Mouse (Mus musculus) heart, postnatal 0 days (tissue): ENCODE results near the gene Pdap1. TPM values are rescaled to one million over a fixed set of nuclear protein-coding genes. Genes with fewer than 3 reads are reported as not detected.
"Not testable (repeated sequence)": the region's sequence is repeated elsewhere in the genome, so short reads cannot be mapped to it uniquely, and the experiment has no call there.

Experiments used
- ATAC-seq: fragments of 200-750 bp; cut with Nextera tagmentation; 2 replicates; pipeline ENCODE4 v1.8.0; 2017; ENCODE audit warnings: low read depth, moderate number of reproducible peaks, moderate library complexity; ENCODE audit not compliant: insufficient read depth
- DNase-seq: peaks from one replicate; pipeline ENCODE4 v3.0.0-alpha.2; 2016; ENCODE audit warnings: low spot score
- H3K27ac ChIP-seq: fragments of 300-500 bp; sonication (generic); 2 replicates; pipeline ENCODE4 v1.5.1; 2014; ENCODE audit warnings: low read depth, mild to moderate bottlenecking
- H3K27me3 ChIP-seq: fragments of 300-500 bp; sonication (generic); 2 replicates; pipeline ENCODE4 v1.6.1; 2014; ENCODE audit warnings: low read length, mixed read lengths; ENCODE audit not compliant: control insufficient read depth, insufficient read depth
- H3K36me3 ChIP-seq: fragments of 300-500 bp; sonication (generic); replicated peaks from 2 replicates; pipeline ENCODE4 v1.6.1; 2014; ENCODE audit warnings: low read length, mixed read lengths; ENCODE audit not compliant: control insufficient read depth, insufficient read depth
- H3K4me1 ChIP-seq: fragments of 300-500 bp; sonication (generic); 2 replicates; pipeline ENCODE4 v1.6.1; 2014; ENCODE audit warnings: antibody characterized with exemption; ENCODE audit not compliant: control insufficient read depth, insufficient read depth
- H3K4me2 ChIP-seq: fragments of 300-500 bp; sonication (generic); 2 replicates; pipeline ENCODE4 v1.6.1; 2014; ENCODE audit warnings: low read depth, mild to moderate bottlenecking, low read length, moderate library complexity
- H3K4me3 ChIP-seq: fragments of 300-500 bp; sonication (generic); 2 replicates; pipeline ENCODE4 v1.5.1; 2014; ENCODE audit warnings: low read depth, low read length
- H3K9ac ChIP-seq: fragments of 300-500 bp; sonication (generic); replicated peaks from 2 replicates; pipeline ENCODE4 v1.6.1; 2014; ENCODE audit warnings: low read depth, low read length, mixed read lengths
- H3K9me3 ChIP-seq: fragments of 300-500 bp; sonication (generic); replicated peaks from 2 replicates; pipeline ENCODE4 v1.6.1; 2016; ENCODE audit warnings: low read length; ENCODE audit not compliant: control insufficient read depth
- CTCF ChIP-seq: IDR thresholded peaks from 2 replicates; pipeline ENCODE4 v1.5.1; 2016; ENCODE audit warnings: antibody characterized with exemption, control low read depth, low read depth
- EP300 ChIP-seq: IDR thresholded peaks from 2 replicates; pipeline ENCODE4 v1.6.1; 2016; ENCODE audit warnings: antibody characterized with exemption, low read depth
- WGBS: fragments of 180-500 bp; shearing (Covaris S2); extraction: QIAGEN DNeasy Blood & Tissue Kit; methylation state at CpG from one replicate; pipeline ENCODE4 v1.1.7; 2014; 5-methylcytosine and 5-hydroxymethylcytosine counted together
- polyA plus RNA-seq: library from polyadenylated mRNA; unstranded; fragments of >200 nt; fragmentation: Nextera tagmentation; extraction: Ambion mirVana; gene quantifications from 2 replicates; pipeline ENCODE4 v1.2.1, GENCODE M21; 2015
- total RNA-seq: library from RNA; depleted of rRNA; stranded (reverse); fragments of >200 nt; gene quantifications from 2 replicates; pipeline ENCODE4 v1.2.3, GENCODE M21; 2014; ENCODE audit warnings: low replicate concordance; rRNA removed

The Pdap1 gene
- total and polyA plus RNA-seq, 2 experiments from 2014 or later, result 15.9 to 58.0 TPM

DNA sequence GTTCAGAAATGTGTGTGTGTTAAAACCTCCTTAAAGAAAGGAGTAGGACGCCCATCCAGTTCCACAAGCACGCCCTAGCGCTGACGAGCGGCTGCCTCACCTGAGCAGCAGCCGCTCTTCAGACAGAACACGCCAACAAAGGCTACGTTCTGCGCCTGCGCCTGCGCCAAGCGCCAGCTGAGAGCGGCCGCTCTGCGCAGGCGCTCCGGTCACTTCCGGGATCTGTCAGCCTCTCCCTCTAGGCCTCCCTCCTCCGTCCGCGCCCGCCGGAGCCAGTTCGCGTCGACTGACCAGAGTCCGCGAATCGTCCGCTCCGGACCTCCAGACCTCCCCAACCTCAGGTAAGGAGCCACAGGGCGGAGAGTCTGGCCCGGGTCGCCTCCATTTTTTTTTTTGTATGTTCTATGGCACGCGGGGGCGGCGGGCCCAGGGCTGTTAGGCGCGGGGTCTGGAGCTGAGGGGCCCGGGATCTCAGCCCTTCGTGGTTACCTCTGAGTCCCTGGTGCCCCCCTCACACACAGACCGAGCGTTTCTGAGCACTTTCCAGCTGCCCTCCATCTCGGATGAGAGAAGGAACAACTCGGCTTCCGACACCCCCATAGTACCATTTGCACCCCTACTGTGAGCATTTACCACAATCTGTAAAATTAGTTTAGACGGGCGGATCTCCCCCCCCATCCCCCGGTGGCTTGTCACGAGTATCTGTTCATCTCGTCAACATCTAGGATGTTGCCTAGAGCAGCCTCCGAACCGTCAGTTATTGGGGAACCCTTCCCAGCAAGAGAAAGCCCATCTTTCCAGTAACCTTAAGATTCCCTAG is 56.2 kb downstream of the Pdap1 start, which contains the start of the genes Arpc1a and Kpna7:
Gene Arpc1a, plus strand, starts transcription at position 199 of the 820 bp plus-strand sequence.
Gene Kpna7, minus strand, starts transcription at position 399 of the 820 bp plus-strand sequence.
- peak within 1 kb of the TSS; percentile 98 for H3K4me2 ChIP-seq
- no peaks in the 10 kb centered on the region for H3K27me3 ChIP-seq
- H3K36me3 ChIP-seq, result 0 out of 2 replicates have a peak, but pooled peaks cover 2% of the 10 kb centered on the region
- no peak for TF ChIP-seq EP300
- no peak for TF ChIP-seq CTCF
- peak within 1 kb of the TSS; percentile 88 for H3K9ac ChIP-seq
- H3K27ac ChIP-seq, result peak within 1 kb of the TSS; percentile 77
- peak; percentile 97 for ATAC-seq
- peaks cover 9% of the 10 kb centered on the region for H3K4me1 ChIP-seq
- peak; percentile 92 for DNase-seq
- H3K9me3 ChIP-seq, result no peaks in the 10 kb centered on the region
- H3K4me3 ChIP-seq, result peak within 1 kb of the TSS; percentile 91
- WGBS, result under 1% methylated on average over 52 of the region's 54 CpGs

DNA sequence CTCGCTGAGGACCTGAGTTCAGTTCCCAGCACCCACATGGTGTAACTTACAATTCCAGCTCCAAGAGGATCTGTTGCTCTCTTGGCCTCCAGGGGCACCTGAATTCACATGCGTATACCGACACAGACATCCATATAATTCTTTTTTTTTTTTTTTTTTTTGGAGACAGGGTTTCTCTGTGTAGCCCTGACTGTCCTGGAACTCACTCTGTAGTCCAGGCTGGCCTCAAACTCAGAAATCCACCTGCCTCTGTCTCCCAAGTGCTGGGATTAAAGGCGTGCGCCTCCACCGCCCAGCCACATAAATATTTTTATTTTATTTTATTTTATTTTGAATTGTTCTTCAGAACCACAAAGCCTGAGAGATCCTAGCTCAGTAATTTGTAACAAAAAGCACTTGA is 56.8 kb downstream of the Pdap1 start:
- H3K9me3 ChIP-seq, DNase-seq, ATAC-seq, H3K27me3 ChIP-seq, H3K36me3 ChIP-seq, H3K4me1 ChIP-seq: not testable (repeated sequence)
- peak overlapping the region; percentile 91 for H3K4me3 ChIP-seq
- WGBS, result 43% methylated on average over 6 of the region's 6 CpGs
- peak overlapping the region; percentile 77; the same call in 1 of the 2 replicates for H3K27ac ChIP-seq
- peak overlapping the region; percentile 88 for H3K9ac ChIP-seq
- H3K4me2 ChIP-seq, result peak overlapping the region; percentile 98

DNA sequence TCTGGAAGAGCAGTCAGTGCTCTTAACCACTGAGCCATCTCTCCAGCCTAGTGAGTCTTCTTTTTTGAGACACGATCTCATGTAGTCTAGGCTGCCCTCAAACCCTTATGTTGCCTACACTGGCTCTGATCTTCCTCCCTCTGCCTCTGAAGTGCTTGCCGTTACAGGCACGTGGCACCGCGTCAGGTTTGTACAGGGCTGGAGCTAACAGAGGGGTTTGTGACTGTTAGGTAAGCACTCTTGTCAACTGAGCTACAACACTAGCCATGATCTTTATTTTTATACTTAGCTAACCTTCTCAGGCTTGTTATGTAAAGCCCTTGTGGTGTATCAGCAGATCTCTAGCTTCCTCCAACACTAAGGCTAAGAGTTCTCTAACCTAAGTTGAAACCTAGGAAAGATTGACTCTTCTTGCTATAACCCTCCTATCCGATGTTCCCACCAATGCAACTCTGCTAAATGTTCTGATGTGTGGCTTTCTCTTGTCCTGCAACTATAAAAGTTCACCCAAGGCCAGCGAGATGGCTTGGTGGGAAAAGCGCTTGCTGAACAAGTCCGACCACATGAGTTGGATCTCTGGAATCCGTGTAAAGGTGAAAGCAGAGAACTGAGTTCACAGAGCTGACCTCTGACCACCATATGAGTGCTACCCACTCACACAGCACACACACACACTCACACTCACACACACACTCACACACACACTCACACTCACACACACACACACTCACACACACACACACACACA is 58.0 kb downstream of the Pdap1 start:
- Histone ChIP-seq H3K4me2 (no peak overlapping the region), H3K27ac (no peak overlapping the region), H3K4me3 (no peak overlapping the region), H3K9ac (no peak overlapping the region), H3K9me3 (no peaks in the 10 kb centered on the region), H3K36me3 (no peaks in the 10 kb centered on the region), H3K4me1 (peaks cover 9% of the 10 kb centered on the region), H3K27me3 (no peaks in the 10 kb centered on the region)
- DNase-seq (no peak), ATAC-seq (no peak)
- no peak for TF ChIP-seq CTCF
- WGBS, result 86% methylated on average over 10 of the region's 10 CpGs

Other genes starting within 250 kb of the Pdap1 start
- gene Smurf1, start 174.4 kb downstream of the Pdap1 start, total RNA-seq, result 21.3 and 29.9 TPM in 2 replicates
- 7.0 and 9.1 TPM in 2 replicates for gene Smurf1, start 174.4 kb downstream of the Pdap1 start, polyA plus RNA-seq
- gene Gm4871, start 107.5 kb downstream of the Pdap1 start, total RNA-seq, result not detected in 2 replicates
- gene Gm4871, start 107.5 kb downstream of the Pdap1 start, polyA plus RNA-seq, result not detected in 2 replicates
- gene 1700018F24Rik, start 97.2 kb downstream of the Pdap1 start, total RNA-seq, result not detected in 2 replicates
- not detected in 2 replicates for gene 1700018F24Rik, start 97.2 kb downstream of the Pdap1 start, polyA plus RNA-seq
- gene Arpc1a, start 56.4 kb downstream of the Pdap1 start, total RNA-seq, result 64.7 and 73.5 TPM in 2 replicates
- 82.0 and 83.5 TPM in 2 replicates for gene Arpc1a, start 56.4 kb downstream of the Pdap1 start, polyA plus RNA-seq
- not detected in 2 replicates for gene Kpna7, start 56.2 kb downstream of the Pdap1 start, total RNA-seq
- not detected in 2 replicates for gene Kpna7, start 56.2 kb downstream of the Pdap1 start, polyA plus RNA-seq
- 105 and 267 TPM in 2 replicates for gene Arpc1b, start 26.0 kb downstream of the Pdap1 start, total RNA-seq
- gene Arpc1b, start 26.0 kb downstream of the Pdap1 start, polyA plus RNA-seq, result 179 and 181 TPM in 2 replicates
- gene Bud31, start 124 bp upstream of the Pdap1 start, total RNA-seq, result 61.2 and 91.1 TPM in 2 replicates
- gene Bud31, start 124 bp upstream of the Pdap1 start, polyA plus RNA-seq, result 119 and 121 TPM in 2 replicates
- gene Ptcd1, start 26.9 kb upstream of the Pdap1 start, total RNA-seq, result 13.5 and 28.1 TPM in 2 replicates
- gene Ptcd1, start 26.9 kb upstream of the Pdap1 start, polyA plus RNA-seq, result 15.5 and 15.7 TPM in 2 replicates
- gene Cpsf4, start 27.0 kb upstream of the Pdap1 start, total RNA-seq, result 20.0 and 21.5 TPM in 2 replicates
- gene Cpsf4, start 27.0 kb upstream of the Pdap1 start, polyA plus RNA-seq, result 14.5 and 14.9 TPM in 2 replicates
- 517 and 525 TPM in 2 replicates for gene Atp5j2, start 51.8 kb upstream of the Pdap1 start, total RNA-seq
- 1,976 and 2,009 TPM in 2 replicates for gene Atp5j2, start 51.8 kb upstream of the Pdap1 start, polyA plus RNA-seq
- 9.8 and 13.8 TPM in 2 replicates for gene Zkscan14, start 61.6 kb upstream of the Pdap1 start, total RNA-seq
- gene Zkscan14, start 61.6 kb upstream of the Pdap1 start, polyA plus RNA-seq, result 6.3 and 7.9 TPM in 2 replicates
- 17.0 and 19.2 TPM in 2 replicates for gene Zkscan5, start 64.3 kb upstream of the Pdap1 start, total RNA-seq
- 7.8 and 8.6 TPM in 2 replicates for gene Zkscan5, start 64.3 kb upstream of the Pdap1 start, polyA plus RNA-seq
- gene Zfp655, start 91.5 kb upstream of the Pdap1 start, total RNA-seq, result 31.4 and 51.2 TPM in 2 replicates
- gene Zfp655, start 91.5 kb upstream of the Pdap1 start, polyA plus RNA-seq, result 29.2 and 33.4 TPM in 2 replicates
- 9.9 and 17.1 TPM in 2 replicates for gene Zscan25, start 140.3 kb upstream of the Pdap1 start, total RNA-seq
- gene Zscan25, start 140.3 kb upstream of the Pdap1 start, polyA plus RNA-seq, result 0.19 and 0.27 TPM in 2 replicates
- gene Cyp3a57, start 205.0 kb upstream of the Pdap1 start, total RNA-seq, result not detected in 2 replicates
- not detected in 2 replicates for gene Cyp3a57, start 205.0 kb upstream of the Pdap1 start, polyA plus RNA-seq